Mouse (Mus musculus): Measurements from ENCODE around the gene Ano1. TPM values are rescaled to one million over a fixed set of nuclear protein-coding genes. Genes with fewer than 3 reads are reported as not detected.

Gene Ano1
- polyA plus RNA-seq, 1 experiment: 1.5 TPM

GRCm38 (mm10) chr7:144634450-144634849 is 117.3 kb downstream of the Ano1 start:
- Histone ChIP-seq H3K4me1 (ENCODE audit: control insufficient read depth, insufficient read depth, low read length) (no peaks in the 10 kb centered on the region), H3K27ac (ENCODE audit: control insufficient read depth, insufficient read depth, low read depth, low read length, poor library complexity) (no peak overlapping the region), H3K4me3 (replicated peaks; ENCODE audit: control insufficient read depth, low read depth, low read length) (no peak overlapping the region)
- WGBS: 70% methylated on average over 3 of the region's 3 CpGs
- TF ChIP-seq CTCF (IDR thresholded peaks at IDR 0.05; ENCODE audit: control insufficient read depth, insufficient read depth, low read length) (no peak), POLR2A (IDR thresholded peaks at IDR 0.05; ENCODE audit: borderline replicate concordance, control insufficient read depth, low read depth, low read length) (no peak)

- Histone ChIP-seq H3K4me3 (replicated peaks; ENCODE audit: control insufficient read depth, low read depth, low read length) (no peak overlapping the region), H3K27ac (ENCODE audit: control insufficient read depth, insufficient read depth, low read depth, low read length, poor library complexity) (no peak overlapping the region), H3K4me1 (ENCODE audit: control insufficient read depth, insufficient read depth, low read length) (no peaks in the 10 kb centered on the region)
- TF ChIP-seq CTCF (IDR thresholded peaks at IDR 0.05; ENCODE audit: control insufficient read depth, insufficient read depth, low read length) (no peak), POLR2A (IDR thresholded peaks at IDR 0.05; ENCODE audit: borderline replicate concordance, control insufficient read depth, low read depth, low read length) (no peak)
Measured at GRCm38 (mm10) chr7:144632321-144632720, 119.5 kb downstream of the Ano1 start.

GRCm38 (mm10) chr7:144630622-144631021 is 121.2 kb downstream of the Ano1 start:
- Histone ChIP-seq H3K4me1 (ENCODE audit: control insufficient read depth, insufficient read depth, low read length) (no peaks in the 10 kb centered on the region), H3K27ac (ENCODE audit: control insufficient read depth, insufficient read depth, low read depth, low read length, poor library complexity) (no peak overlapping the region), H3K4me3 (replicated peaks; ENCODE audit: control insufficient read depth, low read depth, low read length) (no peak overlapping the region)
- no peak for TF ChIP-seq CTCF (IDR thresholded peaks at IDR 0.05; ENCODE audit: control insufficient read depth, insufficient read depth, low read length)
- no peak for TF ChIP-seq POLR2A (IDR thresholded peaks at IDR 0.05; ENCODE audit: borderline replicate concordance, control insufficient read depth, low read depth, low read length)
- WGBS: 4% methylated on average over 3 of the region's 3 CpGs

GRCm38 (mm10) chr7:144628334-144628915 is 123.3 kb downstream of the Ano1 start:
- TF ChIP-seq CTCF (IDR thresholded peaks at IDR 0.05; ENCODE audit: control insufficient read depth, insufficient read depth, low read length) (no peak), POLR2A (IDR thresholded peaks at IDR 0.05; ENCODE audit: borderline replicate concordance, control insufficient read depth, low read depth, low read length) (no peak)
- 58% methylated on average over 3 of the region's 3 CpGs for WGBS
- Histone ChIP-seq H3K27ac (ENCODE audit: control insufficient read depth, insufficient read depth, low read depth, low read length, poor library complexity) (no peak overlapping the region), H3K4me1 (ENCODE audit: control insufficient read depth, insufficient read depth, low read length) (no peaks in the 10 kb centered on the region), H3K4me3 (replicated peaks; ENCODE audit: control insufficient read depth, low read depth, low read length) (no peak overlapping the region)

- Histone ChIP-seq H3K27ac (ENCODE audit: control insufficient read depth, insufficient read depth, low read depth, low read length, poor library complexity) (no peak overlapping the region), H3K4me1 (ENCODE audit: control insufficient read depth, insufficient read depth, low read length) (no peaks in the 10 kb centered on the region), H3K4me3 (replicated peaks; ENCODE audit: control insufficient read depth, low read depth, low read length) (no peak overlapping the region)
- 80% methylated on average over 13 of the region's 13 CpGs for WGBS
- TF ChIP-seq POLR2A (IDR thresholded peaks at IDR 0.05; ENCODE audit: borderline replicate concordance, control insufficient read depth, low read depth, low read length) (no peak), CTCF (IDR thresholded peaks at IDR 0.05; ENCODE audit: control insufficient read depth, insufficient read depth, low read length) (no peak)
Measured at GRCm38 (mm10) chr7:144627606-144628333, 124.0 kb downstream of the Ano1 start.

- H3K4me1 ChIP-seq (ENCODE audit: control insufficient read depth, insufficient read depth, low read length): no peaks in the 10 kb centered on the region
- 64% methylated on average over 2 of the region's 2 CpGs for WGBS
- no peak overlapping the region for H3K4me3 ChIP-seq (replicated peaks; ENCODE audit: control insufficient read depth, low read depth, low read length)
Measured at GRCm38 (mm10) chr7:144626042-144626441, 125.7 kb downstream of the Ano1 start.

GRCm38 (mm10) chr7:144620721-144621681 is 130.8 kb downstream of the Ano1 start:
- Histone ChIP-seq H3K27ac (ENCODE audit: control insufficient read depth, insufficient read depth, low read depth, low read length, poor library complexity) (no peak overlapping the region), H3K4me1 (ENCODE audit: control insufficient read depth, insufficient read depth, low read length) (no peaks in the 10 kb centered on the region), H3K4me3 (replicated peaks; ENCODE audit: control insufficient read depth, low read depth, low read length) (no peak overlapping the region)
- no peak for TF ChIP-seq POLR2A (IDR thresholded peaks at IDR 0.05; ENCODE audit: borderline replicate concordance, control insufficient read depth, low read depth, low read length)
- TF ChIP-seq CTCF (IDR thresholded peaks at IDR 0.05; ENCODE audit: control insufficient read depth, insufficient read depth, low read length): no peak
- 60% methylated on average over 22 of the region's 22 CpGs for WGBS

More at GRCm38 (mm10) chr7:144626042-144626441, 125.7 kb downstream of the Ano1 start:
- H3K27ac ChIP-seq (ENCODE audit: control insufficient read depth, insufficient read depth, low read depth, low read length, poor library complexity): no peak overlapping the region
- TF ChIP-seq POLR2A (IDR thresholded peaks at IDR 0.05; ENCODE audit: borderline replicate concordance, control insufficient read depth, low read depth, low read length) (no peak), CTCF (IDR thresholded peaks at IDR 0.05; ENCODE audit: control insufficient read depth, insufficient read depth, low read length) (no peak)

- no peaks in the 10 kb centered on the region for H3K4me1 ChIP-seq (ENCODE audit: control insufficient read depth, insufficient read depth, low read length)
- no peak overlapping the region for H3K4me3 ChIP-seq (replicated peaks; ENCODE audit: control insufficient read depth, low read depth, low read length)
- no peak overlapping the region for H3K27ac ChIP-seq (ENCODE audit: control insufficient read depth, insufficient read depth, low read depth, low read length, poor library complexity)
- no peak for TF ChIP-seq POLR2A (IDR thresholded peaks at IDR 0.05; ENCODE audit: borderline replicate concordance, control insufficient read depth, low read depth, low read length)
- no peak for TF ChIP-seq CTCF (IDR thresholded peaks at IDR 0.05; ENCODE audit: control insufficient read depth, insufficient read depth, low read length)
Measured at GRCm38 (mm10) chr7:144620315-144620714, 131.5 kb downstream of the Ano1 start.

All from bone marrow, adult 2 months (tissue).